ENCODE assay signal across 31 mouse cellular contexts in the genomic region with DNA sequence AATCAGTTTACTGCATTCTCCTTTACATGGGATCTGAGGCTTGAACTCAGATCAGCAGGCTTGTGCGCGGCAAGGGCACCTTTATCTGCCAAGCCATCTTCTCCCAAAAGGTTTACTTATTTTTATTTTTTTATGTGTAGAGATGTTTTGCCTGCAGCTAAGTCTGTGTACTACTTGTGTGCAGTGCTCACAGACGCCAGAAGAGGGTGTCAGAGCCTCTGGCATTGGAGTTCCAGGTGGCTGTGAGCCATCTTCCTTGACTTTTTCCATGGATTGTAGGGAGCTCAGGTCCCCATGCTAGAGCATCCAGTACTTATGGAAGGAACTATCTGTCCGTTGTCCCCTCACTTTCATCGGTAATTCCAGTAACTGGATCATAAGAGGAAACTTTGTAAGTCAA. TPM values are rescaled to one million over a fixed set of nuclear protein-coding genes. Genes with fewer than 3 reads are reported as not detected.
A peak's percentile ranks its signal among the peaks of the same experiment; 100 is the strongest.
DNase-seq lines count a peak whose midpoint lies in the region; ATAC-seq and TF ChIP-seq lines count a peak whose summit lies in the region.
"Had no signal": no experiment of that assay in that cellular context is flagged by ENCODE, and none has a peak within 500 bp of the region (broad histone marks: within the 10 kb centered on the region; RNA-seq: fewer than 3 reads in every experiment).

No protein-coding gene starts in this region.

- ATAC-seq in forebrain, postnatal 0 days = no peak
- ATAC-seq in forebrain, embryonic 15.5 days (replicated peaks) = no peak
- ATAC-seq: forebrain, embryonic 14.5 days; inflammation-experienced regulatory T-cells, adult 6 months; midbrain, embryonic 15.5 days had no signal

- 87% methylated on average over 5 of the region's 5 CpGs for WGBS in forebrain, postnatal 0 days
- 84% methylated on average over 5 of the region's 5 CpGs for WGBS in forebrain, embryonic 15.5 days

- peak; percentile 20 for DNase-seq in forebrain, postnatal 0 days
- no peak for DNase-seq in layer of hippocampus, adult 2 months (ENCODE audit: low spot score in 2 of 2)
- no peak for DNase-seq in layer of hippocampus, postnatal 14 days (ENCODE audit: low spot score in 2 of 2)
- peak; percentile 34 for DNase-seq in thymus, postnatal 4 days
- no peak for DNase-seq in thymus, postnatal 0 days (ENCODE audit: low spot score)
- DNase-seq in yolk sac, embryonic 10.5 days (ENCODE audit: low spot score) = no peak
- no peak for DNase-seq in left cerebral cortex, adult 11 months (ENCODE audit: low spot score)
- DNase-seq: adrenal gland, postnatal 14 days; cerebellum, adult 9-11 months; gastrocnemius, postnatal 14 days; heart, adult 18-20 months; heart, postnatal 14 days; kidney, adult 9 months; layer of hippocampus, adult 9-11 months; left cerebral cortex, postnatal 4 days; lung, postnatal 14 days; retina, postnatal 1 day; thymus, postnatal 36 days had no signal

- H3K4me1 ChIP-seq in forebrain, postnatal 0 days (ENCODE audit: insufficient read depth) = no peaks in the 10 kb centered on the region
- 0 out of 2 replicates have a peak, but pooled peaks cover 6% of the 10 kb centered on the region for H3K4me1 ChIP-seq in forebrain, embryonic 15.5 days
- H3K4me1 ChIP-seq: embryonic facial prominence, embryonic 15.5 days; heart, embryonic 12.5 days; megakaryocyte, embryonic 14.5 days; midbrain, embryonic 15.5 days had no signal

- peak; percentile 59 for TF ChIP-seq CTCF in forebrain, postnatal 0 days (IDR thresholded peaks at IDR 0.05; ENCODE audit: low read depth)
- peak; percentile 54 for TF ChIP-seq CTCF in layer of hippocampus, adult 2 months (conservative IDR thresholded peaks at IDR 0.05)

- H3K9ac ChIP-seq in forebrain, postnatal 0 days = no peak overlapping the region
- no peak overlapping the region for H3K9ac ChIP-seq in forebrain, embryonic 15.5 days (replicated peaks)
- H3K9ac ChIP-seq: embryonic facial prominence, embryonic 15.5 days; heart, embryonic 12.5 days; hindbrain, embryonic 13.5 days; limb, embryonic 15.5 days; liver, embryonic 15.5 days; midbrain, embryonic 15.5 days; neural tube, embryonic 13.5 days had no signal

- H3K36me3 ChIP-seq in forebrain, postnatal 0 days (ENCODE audit: insufficient read depth) = no peaks in the 10 kb centered on the region
- H3K36me3 ChIP-seq in forebrain, embryonic 15.5 days = no peaks in the 10 kb centered on the region
- H3K36me3 ChIP-seq: embryonic facial prominence, embryonic 15.5 days; G1E; heart, embryonic 12.5 days; hindbrain, embryonic 13.5 days; limb, embryonic 15.5 days; liver, embryonic 15.5 days; midbrain, embryonic 15.5 days; neural tube, embryonic 13.5 days had no signal

- no peaks in the 10 kb centered on the region for H3K27me3 ChIP-seq in forebrain, postnatal 0 days (ENCODE audit: insufficient read depth, low read length)
- H3K27me3 ChIP-seq in forebrain, embryonic 15.5 days = no peaks in the 10 kb centered on the region
- H3K27me3 ChIP-seq: embryonic facial prominence, embryonic 15.5 days; heart, embryonic 12.5 days; hindbrain, embryonic 13.5 days; limb, embryonic 15.5 days; liver, embryonic 15.5 days; midbrain, embryonic 15.5 days had no signal

- H3K9me3 ChIP-seq in forebrain, postnatal 0 days (ENCODE audit: low read length) = no peaks in the 10 kb centered on the region
- no peaks in the 10 kb centered on the region for H3K9me3 ChIP-seq in forebrain, embryonic 15.5 days
- H3K9me3 ChIP-seq: embryonic facial prominence, embryonic 15.5 days; G1E; heart, embryonic 12.5 days; hindbrain, embryonic 13.5 days; limb, embryonic 15.5 days; liver, embryonic 15.5 days; megakaryocyte, embryonic 14.5 days; midbrain, embryonic 15.5 days; neural tube, embryonic 13.5 days had no signal

- no peak overlapping the region for H3K4me2 ChIP-seq in forebrain, postnatal 0 days (ENCODE audit: low read depth)
- no peak overlapping the region for H3K4me2 ChIP-seq in forebrain, embryonic 15.5 days (replicated peaks)
- H3K4me2 ChIP-seq: embryonic facial prominence, embryonic 15.5 days; heart, embryonic 12.5 days; hindbrain, embryonic 13.5 days; limb, embryonic 15.5 days; liver, embryonic 15.5 days; midbrain, embryonic 15.5 days; neural tube, embryonic 13.5 days had no signal

- H3K27ac ChIP-seq in forebrain, postnatal 0 days (ENCODE audit: low read depth, low read length) = no peak overlapping the region
- no peak overlapping the region for H3K27ac ChIP-seq in forebrain, embryonic 15.5 days (replicated peaks)
- H3K27ac ChIP-seq in layer of hippocampus, adult 2 months = no peak overlapping the region
- H3K27ac ChIP-seq: embryonic facial prominence, embryonic 15.5 days; hindbrain, embryonic 13.5 days; limb, embryonic 15.5 days; liver, embryonic 15.5 days; midbrain, embryonic 15.5 days; neural tube, embryonic 13.5 days had no signal

- no peak overlapping the region for H3K4me3 ChIP-seq in forebrain, postnatal 0 days (ENCODE audit: low read depth, low read length)
- H3K4me3 ChIP-seq in forebrain, embryonic 15.5 days = no peak overlapping the region
- no peak overlapping the region for H3K4me3 ChIP-seq in layer of hippocampus, adult 2 months
- H3K4me3 ChIP-seq: embryonic facial prominence, embryonic 15.5 days; heart, embryonic 12.5 days; hindbrain, embryonic 13.5 days; limb, embryonic 15.5 days; liver, embryonic 15.5 days; megakaryocyte, embryonic 14.5 days; midbrain, embryonic 15.5 days; myocyte; neural tube, embryonic 13.5 days had no signal

RNA-seq across cellular contexts. Expression of a gene that starts 29.5 kb away (rescaled TPM):
- total RNA-seq in forebrain, postnatal 0 days (2014; rRNA removed) = 102 and 138 TPM in 2 replicates
- 35.6 and 39.0 TPM in 2 replicates for polyA plus RNA-seq in forebrain, postnatal 0 days (2015; fragmentation: Nextera tagmentation; extraction: Ambion mirVana)
- 26.3 and 65.4 TPM in 2 replicates for polyA plus RNA-seq in forebrain, embryonic 15.5 days (2015; fragmentation: Nextera tagmentation; extraction: Ambion mirVana)
- 10 to 100 TPM; 78.3 to 80.5 TPM for total RNA-seq in layer of hippocampus, adult 2 months (2021)
- 10 to 100 TPM; 88.7 to 96.0 TPM for total RNA-seq in layer of hippocampus, postnatal 14 days (2021)
- 13.1 and 16.3 TPM in 2 replicates for polyA plus RNA-seq in thymus, postnatal 0 days (2015; fragmentation: Nextera tagmentation; extraction: Ambion mirVana)

Comparison
In these comparisons a context has a peak if more than half of its experiments do, and no peak if none do; other contexts are left out.
1. DNase-seq: peak in forebrain, postnatal 0 days (single experiment) and thymus, postnatal 4 days (single experiment); none in layer of hippocampus, adult 2 months (0 of 2), layer of hippocampus, postnatal 14 days (0 of 2), thymus, postnatal 0 days (single experiment), yolk sac, embryonic 10.5 days (single experiment) and left cerebral cortex, adult 11 months (single experiment).